Mouse (Mus musculus) Patski (cell line): ENCODE results near the gene Unc45b. TPM values are rescaled to one million over a fixed set of nuclear protein-coding genes. Genes with fewer than 3 reads are reported as not detected.

Source experiments
- ATAC-seq: fragments of 100-300 bp; one replicate; pipeline ENCODE4 v1.8.0; 2021
- CTCF ChIA-PET: fragments of 350-600 bp; sonication (Branson Sonifier 250); formaldehyde crosslinking; loops from one replicate; lab custom pipeline; 2022; ENCODE audit warnings: inconsistent platforms; lab: Charles Lee
- POLR2A ChIA-PET: fragments of 350-600 bp; sonication (Branson Sonifier 250); formaldehyde crosslinking; loops from one replicate; lab custom pipeline; 2022; ENCODE audit warnings: antibody characterized with exemption, inconsistent platforms; lab: Charles Lee
- DNase-seq: peaks from one replicate; pipeline ENCODE4 v3.0.0-alpha.2; 2011; ENCODE audit warnings: low read depth, low spot score
- H3K27me3 ChIP-seq: fragments of 371-371 bp; one replicate; pipeline ENCODE4 v1.5.1; 2021
- CTCF ChIP-seq: fragments of 100-300 bp; IDR thresholded peaks from one replicate; pipeline ENCODE4 v1.5.1; 2021
- in situ Hi-C: fragments of 300-500 bp; cut with MboI; formaldehyde crosslinking; loops from 3 replicates; pipeline ENCODE4 v1.11.1; 2018; ENCODE audit warnings: low pct_unique_long_range_greater_than_20kb, mixed read lengths
- polyA plus RNA-seq: library from polyadenylated mRNA; unstranded; gene quantifications from one replicate; pipeline ENCODE4 v1.2.3, GENCODE M21; 2021

The Unc45b gene
- polyA plus RNA-seq, 1 experiment from 2014 or later = not detected

GRCm38 (mm10) chr11:82889524-82890341, 20.6 kb upstream of the Unc45b start:
- in situ Hi-C loops = loop anchor here (5.0 to 10.0 kb wide), 2 partner anchors 272 to 655 kb away; no protein-coding TSS in a partner anchor
- no peak for DNase-seq
- TF ChIP-seq CTCF = no peak
- ChIA-PET POLR2A (interaction anchor here (0.7 to 1.0 kb wide), 2 partner anchors 10 to 115 kb away, joined by 3 read pairs; no protein-coding TSS in a partner anchor), CTCF (interaction anchor here (0.7 to 2.3 kb wide), 7 partner anchors 18 to 152 kb away, joined by 3 to 15 read pairs (median 4); partner anchors contain the start of genes Cct6b, Nle1 and Zfp830)
- no peaks in the 10 kb centered on the region for H3K27me3 ChIP-seq
- peak; percentile 37 for ATAC-seq

GRCm38 (mm10) chr11:82890342-82890762, 20.0 kb upstream of the Unc45b start, which contains the start of gene Rad51d:
Rad51d (minus strand) TSS chr11:82890614.
- in situ Hi-C loops = loop anchor here (10.0 kb wide), 1 partner anchor 656 kb away; no protein-coding TSS in a partner anchor
- peak; percentile 97 for TF ChIP-seq CTCF
- CTCF ChIA-PET = interaction anchor here (0.7 to 2.3 kb wide), 8 partner anchors 10 to 152 kb away, joined by 3 to 15 read pairs (median 4); partner anchors contain the start of genes Cct6b, Nle1 and Zfp830
- POLR2A ChIA-PET = interaction anchor here (0.8 to 1.8 kb wide), 3 partner anchors 10 to 71 kb away, joined by 3 to 4 read pairs (median 4); partner anchors contain the start of gene Nle1
- ATAC-seq = peak; percentile 96
- H3K27me3 ChIP-seq = no peaks in the 10 kb centered on the region
- DNase-seq = no peak

GRCm38 (mm10) chr11:82891936-82892335, 18.4 kb upstream of the Unc45b start, which contains the start of gene Fndc8:
Fndc8 (plus strand) TSS chr11:82892124.
- ChIA-PET CTCF (interaction anchor here (1.4 kb wide), 2 partner anchors 16 to 73 kb away, joined by 4 to 5 read pairs; partner anchors contain the start of gene Nle1), POLR2A (interaction anchor here (1.8 kb wide), 1 partner anchor 16 kb away, joined by 4 read pairs; the partner anchor contains the start of gene Nle1)
- ATAC-seq = no peak
- in situ Hi-C loops = loop anchor here (10.0 kb wide), 1 partner anchor 657 kb away; no protein-coding TSS in a partner anchor
- H3K27me3 ChIP-seq = no peaks in the 10 kb centered on the region
- DNase-seq = no peak
- TF ChIP-seq CTCF = no peak

- in situ Hi-C loops = loop anchor here (10.0 kb wide), 1 partner anchor 663 kb away; no protein-coding TSS in a partner anchor
- ChIA-PET POLR2A (no interaction called here), CTCF (interaction anchor here (1.2 to 1.9 kb wide), 2 partner anchors 9 to 11 kb away, joined by 3 to 6 read pairs; partner anchors contain the start of gene Nle1)
- no peak for TF ChIP-seq CTCF
- H3K27me3 ChIP-seq = no peaks in the 10 kb centered on the region
- ATAC-seq (no peak), DNase-seq (no peak)
Measured at GRCm38 (mm10) chr11:82897478-82897877, 12.9 kb upstream of the Unc45b start.

GRCm38 (mm10) chr11:82899720-82900119, 10.6 kb upstream of the Unc45b start:
- ChIA-PET POLR2A (interaction anchor here (0.7 kb wide), 1 partner anchor 10 kb away, joined by 3 read pairs; no protein-coding TSS in a partner anchor), CTCF (interaction anchor here (1.4 kb wide), 2 partner anchors 9 to 15 kb away, joined by 4 to 5 read pairs; partner anchors contain the start of gene Rad51d)
- in situ Hi-C loops = loop anchor here (10.0 to 25.0 kb wide), 2 partner anchors 288 to 665 kb away; partner anchors contain the start of genes Slfn3 and Slfn4
- ATAC-seq (no peak), DNase-seq (no peak)
- no peaks in the 10 kb centered on the region for H3K27me3 ChIP-seq
- no peak for TF ChIP-seq CTCF

GRCm38 (mm10) chr11:82901606-82902310, 8.6 kb upstream of the Unc45b start:
- TF ChIP-seq CTCF = no peak
- H3K27me3 ChIP-seq = no peaks in the 10 kb centered on the region
- DNase-seq (no peak), ATAC-seq (no peak)
- ChIA-PET POLR2A (no interaction called here), CTCF (no interaction called here)
- in situ Hi-C loops = loop anchor here (25.0 kb wide), 1 partner anchor 286 kb away; the partner anchor contains the start of genes Slfn3 and Slfn4

- TF ChIP-seq CTCF = no peak
- DNase-seq (no peak), ATAC-seq (no peak)
- no peaks in the 10 kb centered on the region for H3K27me3 ChIP-seq
- in situ Hi-C loops = loop anchor here (25.0 kb wide), 1 partner anchor 282 kb away; the partner anchor contains the start of genes Slfn3 and Slfn4
- POLR2A ChIA-PET = no interaction called here
- CTCF ChIA-PET = interaction anchor here (0.8 to 1.7 kb wide), 3 partner anchors 9 to 11 kb away, joined by 3 to 4 read pairs (median 3); no protein-coding TSS in a partner anchor
Measured at GRCm38 (mm10) chr11:82904952-82905351, 5.4 kb upstream of the Unc45b start.

GRCm38 (mm10) chr11:82905816-82906215, 4.5 kb upstream of the Unc45b start:
- ATAC-seq (no peak), DNase-seq (no peak)
- H3K27me3 ChIP-seq = no peaks in the 10 kb centered on the region
- POLR2A ChIA-PET = no interaction called here
- TF ChIP-seq CTCF = no peak
- CTCF ChIA-PET = interaction anchor here (1.0 to 1.2 kb wide), 2 partner anchors 8 to 12 kb away, joined by 3 read pairs; no protein-coding TSS in a partner anchor
- in situ Hi-C loops = loop anchor here (25.0 kb wide), 1 partner anchor 281 kb away; the partner anchor contains the start of genes Slfn3 and Slfn4
